Mouse (Mus musculus): ENCODE results near the gene Rgs3.

DNA sequence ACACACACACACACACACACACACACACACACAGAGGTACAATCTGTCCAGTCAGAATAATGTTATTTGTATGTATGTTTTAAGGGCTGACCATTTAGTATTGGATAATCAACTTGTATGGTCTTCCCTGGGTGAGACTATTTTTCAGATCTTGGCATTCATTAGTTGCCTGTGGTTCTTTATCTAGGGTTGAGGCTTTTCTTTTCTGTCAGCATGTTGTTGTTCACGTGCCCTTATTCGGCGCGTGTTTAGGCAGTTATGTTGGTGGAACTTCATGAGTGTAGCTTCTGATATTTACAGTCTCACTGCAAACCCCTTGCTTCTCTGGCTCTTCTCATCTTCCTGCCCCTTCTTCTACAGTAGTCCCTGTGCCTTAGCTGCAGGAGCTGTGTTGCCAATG lies 32.0 kb upstream of the Rgs3 start:
- TF ChIP-seq POLR2A (IDR thresholded peaks at IDR 0.05; ENCODE audit: extremely low read depth, insufficient read depth, low read length) (no peak), CTCF (IDR thresholded peaks at IDR 0.05; ENCODE audit: low read depth, low read length) (no peak)
